Mouse (Mus musculus): ENCODE measurements at regions not wholly inside any gene's neighbourhood (a gene's known extent, or its start where the extent isn't known, plus 50 kb on each side); places are given as distances from the start of the nearest gene placed in this dataset.

- no peak overlapping the region for H3K9ac ChIP-seq (ENCODE audit: low read depth, low read length)
- DNase-seq (ENCODE audit: low spot score) (no peak), ATAC-seq (replicated peaks; ENCODE audit: low FRiP score) (no peak)
- H3K9me3 ChIP-seq (ENCODE audit: control insufficient read depth, low read length), result no peaks in the 10 kb centered on the region
- H3K4me3 ChIP-seq (ENCODE audit: low read depth, low read length), result no peak overlapping the region
- H3K4me2 ChIP-seq, result no peak overlapping the region
- H3K27ac ChIP-seq (ENCODE audit: low read depth, low read length), result no peak overlapping the region
- H3K27me3 ChIP-seq (replicated peaks; ENCODE audit: control insufficient read depth, insufficient read depth, low read length), result no peaks in the 10 kb centered on the region
- 70% methylated on average over 2 of the region's 2 CpGs for WGBS
- H3K36me3 ChIP-seq (ENCODE audit: control insufficient read depth, insufficient read depth, low read length), result no peaks in the 10 kb centered on the region
- no peaks in the 10 kb centered on the region for H3K4me1 ChIP-seq (replicated peaks; ENCODE audit: control insufficient read depth, insufficient read depth, low read length)
These were observed 315.5 kb upstream of the Cxcr4 start for GRCm38 (mm10) chr1:128907566-128907965.

DNA sequence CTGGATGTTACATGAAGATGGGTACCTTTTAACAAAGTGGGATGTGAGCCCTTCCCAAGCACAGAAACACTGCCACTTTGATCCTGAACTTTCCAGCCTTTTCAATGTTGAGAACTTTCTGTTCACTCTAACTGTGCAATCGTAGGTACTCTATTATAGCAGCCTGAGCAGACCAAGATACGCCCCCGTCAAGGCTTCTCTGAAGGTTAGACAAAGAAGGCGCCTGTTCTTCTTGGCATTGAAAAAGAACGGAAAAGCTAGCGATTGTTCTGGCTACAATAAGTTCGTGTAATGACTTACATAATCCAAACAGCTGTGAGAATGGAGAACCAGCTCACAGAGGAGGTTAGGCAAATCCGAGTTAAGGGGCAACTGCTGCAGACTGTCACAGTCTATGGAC lies 305.9 kb upstream of the Cxcr4 start:
- 82% methylated on average over 8 of the region's 8 CpGs for WGBS
- H3K36me3 ChIP-seq (ENCODE audit: control insufficient read depth, insufficient read depth, low read length), result no peaks in the 10 kb centered on the region
- H3K9me3 ChIP-seq (ENCODE audit: control insufficient read depth, low read length), result no peaks in the 10 kb centered on the region
- H3K27ac ChIP-seq (ENCODE audit: low read depth, low read length), result no peak overlapping the region
- H3K4me3 ChIP-seq (ENCODE audit: low read depth, low read length), result no peak overlapping the region
- H3K9ac ChIP-seq (ENCODE audit: low read depth, low read length), result no peak overlapping the region
- no peaks in the 10 kb centered on the region for H3K4me1 ChIP-seq (replicated peaks; ENCODE audit: control insufficient read depth, insufficient read depth, low read length)
- no peak for DNase-seq (ENCODE audit: low spot score)
- ATAC-seq (replicated peaks; ENCODE audit: low FRiP score), result no peak
- no peak overlapping the region for H3K4me2 ChIP-seq
- no peaks in the 10 kb centered on the region for H3K27me3 ChIP-seq (replicated peaks; ENCODE audit: control insufficient read depth, insufficient read depth, low read length)

DNA sequence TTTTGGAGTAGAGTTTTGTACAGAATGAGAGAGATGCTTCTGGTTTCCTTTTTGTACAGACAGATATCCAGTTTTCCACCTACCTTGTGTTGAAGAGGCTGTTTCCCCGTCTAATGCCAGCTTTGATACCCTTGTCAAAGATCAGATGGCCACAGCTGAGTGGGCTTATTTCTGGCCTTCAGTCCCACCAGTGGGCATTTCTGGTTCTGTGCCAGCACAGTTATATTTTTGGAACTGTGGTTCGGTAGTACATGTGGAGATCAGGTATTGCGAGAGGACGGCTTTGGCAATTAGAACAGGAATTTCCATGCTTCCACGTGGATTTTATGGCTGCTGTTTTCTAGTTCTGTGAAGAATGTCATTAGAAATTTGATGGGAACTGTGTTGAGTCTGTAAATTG lies 302.5 kb upstream of the Cxcr4 start:
- no peak overlapping the region for H3K4me3 ChIP-seq (ENCODE audit: low read depth, low read length)
- H3K4me2 ChIP-seq, result no peak overlapping the region
- ATAC-seq (replicated peaks; ENCODE audit: low FRiP score), result no peak
- 87% methylated on average over 5 of the region's 5 CpGs for WGBS
- no peaks in the 10 kb centered on the region for H3K27me3 ChIP-seq (replicated peaks; ENCODE audit: control insufficient read depth, insufficient read depth, low read length)
- no peak overlapping the region for H3K27ac ChIP-seq (ENCODE audit: low read depth, low read length)
- H3K9ac ChIP-seq (ENCODE audit: low read depth, low read length), result no peak overlapping the region
- no peaks in the 10 kb centered on the region for H3K4me1 ChIP-seq (replicated peaks; ENCODE audit: control insufficient read depth, insufficient read depth, low read length)
- no peaks in the 10 kb centered on the region for H3K36me3 ChIP-seq (ENCODE audit: control insufficient read depth, insufficient read depth, low read length)
- DNase-seq (ENCODE audit: low spot score), result no peak
- no peaks in the 10 kb centered on the region for H3K9me3 ChIP-seq (ENCODE audit: control insufficient read depth, low read length)

- Histone ChIP-seq H3K36me3 (ENCODE audit: control insufficient read depth, insufficient read depth, low read length) (no peaks in the 10 kb centered on the region), H3K27me3 (replicated peaks; ENCODE audit: control insufficient read depth, insufficient read depth, low read length) (no peaks in the 10 kb centered on the region), H3K9me3 (ENCODE audit: control insufficient read depth, low read length) (no peaks in the 10 kb centered on the region), H3K4me3 (ENCODE audit: low read depth, low read length) (no peak overlapping the region), H3K4me1 (replicated peaks; ENCODE audit: control insufficient read depth, insufficient read depth, low read length) (no peaks in the 10 kb centered on the region), H3K4me2 (no peak overlapping the region), H3K9ac (ENCODE audit: low read depth, low read length) (no peak overlapping the region), H3K27ac (ENCODE audit: low read depth, low read length) (no peak overlapping the region)
- DNase-seq (ENCODE audit: low spot score) (no peak), ATAC-seq (replicated peaks; ENCODE audit: low FRiP score) (no peak)
These were observed 286.2 kb upstream of the Cxcr4 start for GRCm38 (mm10) chr1:128878291-128878690.

DNA sequence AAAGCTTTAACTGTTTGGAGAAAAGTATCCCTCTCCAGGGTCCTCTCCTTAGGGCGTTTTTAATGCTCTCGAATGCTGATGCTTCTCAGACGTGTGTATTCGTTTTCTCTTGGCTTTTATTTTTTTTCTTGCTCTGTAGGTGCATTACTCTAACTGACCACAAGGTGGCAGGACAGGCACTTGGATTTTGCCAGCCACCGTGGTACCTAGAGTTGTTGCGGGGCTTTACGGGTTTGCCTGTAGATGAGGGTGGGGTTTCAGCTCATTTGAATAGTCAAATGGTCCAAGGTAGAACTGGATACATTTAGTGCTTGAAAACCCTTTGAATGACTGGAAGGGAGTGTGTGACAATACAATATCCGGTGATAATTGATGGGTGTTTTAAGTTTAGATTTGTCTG lies 283.2 kb upstream of the Cxcr4 start:
- no peaks in the 10 kb centered on the region for H3K4me1 ChIP-seq (replicated peaks; ENCODE audit: control insufficient read depth, insufficient read depth, low read length)
- 12% methylated on average over 8 of the region's 8 CpGs for WGBS
- H3K27me3 ChIP-seq (replicated peaks; ENCODE audit: control insufficient read depth, insufficient read depth, low read length), result no peaks in the 10 kb centered on the region
- ATAC-seq (replicated peaks; ENCODE audit: low FRiP score) (no peak), DNase-seq (ENCODE audit: low spot score) (no peak)
- H3K9me3 ChIP-seq (ENCODE audit: control insufficient read depth, low read length), result no peaks in the 10 kb centered on the region
- H3K4me3 ChIP-seq (ENCODE audit: low read depth, low read length), result no peak overlapping the region
- no peak overlapping the region for H3K9ac ChIP-seq (ENCODE audit: low read depth, low read length)
- no peak overlapping the region for H3K4me2 ChIP-seq
- H3K36me3 ChIP-seq (ENCODE audit: control insufficient read depth, insufficient read depth, low read length), result no peaks in the 10 kb centered on the region
- no peak overlapping the region for H3K27ac ChIP-seq (ENCODE audit: low read depth, low read length)

GRCm38 (mm10) chr1:128874190-128874589 lies 282.1 kb upstream of the Cxcr4 start:
- no peaks in the 10 kb centered on the region for H3K4me1 ChIP-seq (replicated peaks; ENCODE audit: control insufficient read depth, insufficient read depth, low read length)
- DNase-seq (ENCODE audit: low spot score) (no peak), ATAC-seq (replicated peaks; ENCODE audit: low FRiP score) (no peak)
- H3K4me3 ChIP-seq (ENCODE audit: low read depth, low read length), result no peak overlapping the region
- H3K9me3 ChIP-seq (ENCODE audit: control insufficient read depth, low read length), result no peaks in the 10 kb centered on the region
- no peak overlapping the region for H3K27ac ChIP-seq (ENCODE audit: low read depth, low read length)
- H3K36me3 ChIP-seq (ENCODE audit: control insufficient read depth, insufficient read depth, low read length), result no peaks in the 10 kb centered on the region
- H3K27me3 ChIP-seq (replicated peaks; ENCODE audit: control insufficient read depth, insufficient read depth, low read length), result no peaks in the 10 kb centered on the region
- 74% methylated on average over 11 of the region's 11 CpGs for WGBS
- no peak overlapping the region for H3K9ac ChIP-seq (ENCODE audit: low read depth, low read length)
- H3K4me2 ChIP-seq, result no peak overlapping the region

DNA sequence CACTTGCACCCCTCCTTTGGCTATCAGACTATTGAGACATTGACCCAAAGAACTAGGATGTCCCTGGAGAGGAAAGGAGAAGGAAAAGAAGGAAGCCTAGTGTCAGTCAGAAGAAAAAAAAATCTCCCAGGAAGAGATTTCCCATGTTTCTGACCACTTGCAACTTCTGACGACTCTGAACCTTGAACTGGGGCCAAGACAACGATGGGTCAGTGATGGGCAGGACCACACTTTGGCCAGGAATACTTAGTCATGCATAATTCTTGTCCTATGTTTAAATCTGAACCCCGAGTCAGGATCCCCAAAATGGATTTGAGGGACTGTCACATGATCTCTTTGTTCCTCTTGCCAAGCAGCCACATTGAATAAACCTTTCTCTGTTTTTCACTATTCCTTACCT lies 276.7 kb upstream of the Cxcr4 start:
- H3K36me3 ChIP-seq (ENCODE audit: control insufficient read depth, insufficient read depth, low read length), result no peaks in the 10 kb centered on the region
- no peak overlapping the region for H3K4me2 ChIP-seq
- WGBS, result 62% methylated on average over 3 of the region's 3 CpGs
- no peaks in the 10 kb centered on the region for H3K27me3 ChIP-seq (replicated peaks; ENCODE audit: control insufficient read depth, insufficient read depth, low read length)
- ATAC-seq (replicated peaks; ENCODE audit: low FRiP score) (no peak), DNase-seq (ENCODE audit: low spot score) (no peak)
- H3K9ac ChIP-seq (ENCODE audit: low read depth, low read length), result no peak overlapping the region
- H3K27ac ChIP-seq (ENCODE audit: low read depth, low read length), result no peak overlapping the region
- no peaks in the 10 kb centered on the region for H3K4me1 ChIP-seq (replicated peaks; ENCODE audit: control insufficient read depth, insufficient read depth, low read length)
- H3K9me3 ChIP-seq (ENCODE audit: control insufficient read depth, low read length), result no peaks in the 10 kb centered on the region
- no peak overlapping the region for H3K4me3 ChIP-seq (ENCODE audit: low read depth, low read length)

DNA sequence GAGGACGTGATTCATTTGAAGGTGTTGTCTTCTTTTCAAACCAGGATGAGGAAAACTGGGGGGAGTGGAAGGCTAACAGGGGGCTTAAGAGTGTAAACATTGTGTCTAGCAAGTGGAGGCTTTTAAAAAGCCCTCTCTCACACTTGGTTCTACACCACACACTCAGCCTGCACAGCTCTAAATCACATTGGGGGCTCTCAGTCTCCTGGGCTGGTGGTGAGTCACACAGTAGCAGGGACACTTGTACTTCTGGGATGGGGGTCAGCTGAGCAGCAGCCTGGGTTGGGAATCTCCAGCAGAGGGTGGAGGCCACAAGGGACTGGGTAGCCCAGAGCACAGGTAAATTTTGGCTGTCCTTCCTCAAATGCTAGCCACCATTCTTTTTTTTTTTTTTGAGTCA lies 268.4 kb upstream of the Cxcr4 start:
- 39% methylated on average over 1 of the region's 1 CpGs for WGBS
- Histone ChIP-seq H3K4me3 (ENCODE audit: low read depth, low read length) (no peak overlapping the region), H3K4me1 (replicated peaks; ENCODE audit: control insufficient read depth, insufficient read depth, low read length) (no peaks in the 10 kb centered on the region), H3K9me3 (ENCODE audit: control insufficient read depth, low read length) (no peaks in the 10 kb centered on the region), H3K27ac (ENCODE audit: low read depth, low read length) (no peak overlapping the region), H3K9ac (ENCODE audit: low read depth, low read length) (no peak overlapping the region), H3K4me2 (no peak overlapping the region), H3K27me3 (replicated peaks; ENCODE audit: control insufficient read depth, insufficient read depth, low read length) (no peaks in the 10 kb centered on the region), H3K36me3 (ENCODE audit: control insufficient read depth, insufficient read depth, low read length) (no peaks in the 10 kb centered on the region)
- ATAC-seq (replicated peaks; ENCODE audit: low FRiP score), result no peak
- no peak for DNase-seq (ENCODE audit: low spot score)

DNA sequence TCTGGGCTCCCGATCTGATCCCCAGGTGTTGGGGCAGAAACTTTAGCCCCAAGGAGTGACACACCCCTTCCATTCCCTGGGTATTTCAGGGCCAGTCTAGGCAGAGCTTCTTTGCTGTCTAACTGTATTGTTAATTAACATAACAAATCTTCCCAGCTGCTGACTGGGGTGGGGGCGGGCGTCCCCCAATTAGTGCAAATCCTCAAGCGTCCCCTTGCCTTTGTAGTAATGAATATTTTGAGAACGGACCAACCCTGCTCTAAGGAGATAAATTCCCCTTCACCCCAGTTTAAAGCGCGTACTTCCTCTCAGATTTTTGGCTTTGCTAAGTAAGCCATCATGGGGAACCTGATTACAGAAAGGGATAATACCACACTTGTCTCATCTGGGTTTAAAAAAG lies 268.0 kb upstream of the Cxcr4 start:
- no peak for DNase-seq (ENCODE audit: low spot score)
- no peak overlapping the region for H3K4me2 ChIP-seq
- H3K9me3 ChIP-seq (ENCODE audit: control insufficient read depth, low read length), result no peaks in the 10 kb centered on the region
- H3K4me1 ChIP-seq (replicated peaks; ENCODE audit: control insufficient read depth, insufficient read depth, low read length), result no peaks in the 10 kb centered on the region
- H3K9ac ChIP-seq (ENCODE audit: low read depth, low read length), result no peak overlapping the region
- H3K36me3 ChIP-seq (ENCODE audit: control insufficient read depth, insufficient read depth, low read length), result no peaks in the 10 kb centered on the region
- no peak overlapping the region for H3K27ac ChIP-seq (ENCODE audit: low read depth, low read length)
- H3K27me3 ChIP-seq (replicated peaks; ENCODE audit: control insufficient read depth, insufficient read depth, low read length), result no peaks in the 10 kb centered on the region
- ATAC-seq (replicated peaks; ENCODE audit: low FRiP score), result no peak
- 42% methylated on average over 7 of the region's 7 CpGs for WGBS
- H3K4me3 ChIP-seq (ENCODE audit: low read depth, low read length), result no peak overlapping the region

All from liver, embryonic 11.5 days (tissue).